Mouse (Mus musculus): ENCODE data around the gene Mctp1. TPM values are rescaled to one million over a fixed set of nuclear protein-coding genes. Genes with fewer than 3 reads are reported as not detected.
"Not testable (repeated sequence)": the region's sequence is repeated elsewhere in the genome, so short reads cannot be mapped to it uniquely, and the experiment has no call there.

Gene Mctp1
- polyA plus RNA-seq, 1 experiment from 2014 or later = 1.8 TPM

DNA sequence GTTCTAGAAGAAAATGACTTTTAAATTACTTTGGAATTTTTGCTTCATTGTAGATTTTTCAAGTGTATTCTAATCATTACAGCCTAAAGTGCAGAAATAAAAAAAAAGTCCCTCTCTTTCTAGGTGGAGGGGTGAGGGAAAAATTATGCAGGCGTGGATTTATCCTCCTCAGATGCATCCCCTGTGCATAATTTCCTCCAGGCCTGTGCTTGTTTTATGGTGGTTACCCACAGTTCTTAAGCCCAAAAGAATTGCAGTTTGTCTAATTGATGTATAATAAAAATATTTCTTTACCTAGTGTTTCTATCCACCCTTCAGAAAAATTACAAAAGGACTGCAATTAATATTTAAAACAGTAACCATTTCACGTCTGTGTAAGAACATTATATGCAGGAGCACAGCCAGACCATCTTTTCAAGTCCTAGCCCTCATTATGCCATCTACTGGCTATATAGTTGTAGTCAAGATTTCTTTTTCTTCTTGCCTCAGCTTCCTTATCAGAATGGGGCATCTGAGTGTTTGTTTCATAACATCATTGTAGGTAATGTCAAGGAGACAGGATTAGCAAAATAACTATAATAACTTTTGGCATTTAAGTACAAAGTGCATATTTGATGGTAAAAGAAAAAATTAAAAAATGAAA lies 184.4 kb downstream of the Mctp1 start:
- ATAC-seq (ENCODE audit: insufficient number of reproducible peaks, low FRiP score, low TSS enrichment, low read depth) = no peak
- no peaks in the 10 kb centered on the region for H3K36me3 ChIP-seq
- H3K9me3 ChIP-seq = no peaks in the 10 kb centered on the region
- H3K4me1 ChIP-seq = no peaks in the 10 kb centered on the region
- no peak overlapping the region for H3K4me2 ChIP-seq
- no peak overlapping the region for H3K9ac ChIP-seq
- H3K4me3 ChIP-seq = no peak overlapping the region
- no peaks in the 10 kb centered on the region for H3K27me3 ChIP-seq
- no peak overlapping the region for H3K27ac ChIP-seq
- 34% methylated on average over 2 of the region's 2 CpGs for WGBS

- no peak overlapping the region for H3K27ac ChIP-seq
- no peaks in the 10 kb centered on the region for H3K27me3 ChIP-seq
- no peak overlapping the region for H3K9ac ChIP-seq
- no peaks in the 10 kb centered on the region for H3K9me3 ChIP-seq
- H3K4me3 ChIP-seq = no peak overlapping the region
- H3K4me2 ChIP-seq = no peak overlapping the region
- H3K4me1 ChIP-seq = no peaks in the 10 kb centered on the region
- 33% methylated on average over 5 of the region's 5 CpGs for WGBS
- no peak for ATAC-seq (ENCODE audit: insufficient number of reproducible peaks, low FRiP score, low TSS enrichment, low read depth)
- H3K36me3 ChIP-seq = no peaks in the 10 kb centered on the region
Observed at GRCm38 (mm10) chr13:76579414-76579813, 195.1 kb downstream of the Mctp1 start.

DNA sequence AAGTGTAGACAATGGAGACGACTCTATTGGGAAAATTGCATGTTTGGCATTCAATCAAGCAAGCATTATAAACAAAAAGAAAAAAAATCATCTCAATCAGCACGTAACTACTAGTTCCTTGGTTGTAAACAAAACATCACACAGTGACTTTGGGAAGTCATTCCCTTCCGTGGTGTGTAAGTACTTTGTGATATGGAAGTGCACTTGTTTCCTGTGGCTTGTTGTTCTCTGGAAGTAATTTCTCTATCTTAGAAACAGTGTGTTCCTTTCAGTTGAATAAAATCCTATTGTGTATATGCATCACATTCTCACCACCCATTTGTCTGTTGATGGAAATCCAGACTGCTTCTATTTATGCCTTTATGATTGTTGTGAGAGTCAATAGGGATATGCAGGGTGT lies 201.1 kb downstream of the Mctp1 start:
- Histone ChIP-seq H3K36me3 (no peaks in the 10 kb centered on the region), H3K9me3 (no peaks in the 10 kb centered on the region), H3K9ac (no peak overlapping the region), H3K4me2 (no peak overlapping the region), H3K27ac (no peak overlapping the region), H3K4me1 (no peaks in the 10 kb centered on the region), H3K4me3 (no peak overlapping the region), H3K27me3 (no peaks in the 10 kb centered on the region)
- ATAC-seq (ENCODE audit: insufficient number of reproducible peaks, low FRiP score, low TSS enrichment, low read depth) = no peak
- WGBS = 77% methylated on average over 3 of the region's 3 CpGs

- H3K9me3 ChIP-seq, H3K4me1 ChIP-seq, H3K4me3 ChIP-seq, H3K27ac ChIP-seq, H3K4me2 ChIP-seq, H3K36me3 ChIP-seq, H3K27me3 ChIP-seq, H3K9ac ChIP-seq: not testable (repeated sequence)
- WGBS = 89% methylated on average over 11 of the region's 11 CpGs
- peak; percentile 69; the same call in 1 of the 2 replicates for ATAC-seq (ENCODE audit: insufficient number of reproducible peaks, low FRiP score, low TSS enrichment, low read depth)
Observed at GRCm38 (mm10) chr13:76590709-76591108, 206.4 kb downstream of the Mctp1 start.

DNA sequence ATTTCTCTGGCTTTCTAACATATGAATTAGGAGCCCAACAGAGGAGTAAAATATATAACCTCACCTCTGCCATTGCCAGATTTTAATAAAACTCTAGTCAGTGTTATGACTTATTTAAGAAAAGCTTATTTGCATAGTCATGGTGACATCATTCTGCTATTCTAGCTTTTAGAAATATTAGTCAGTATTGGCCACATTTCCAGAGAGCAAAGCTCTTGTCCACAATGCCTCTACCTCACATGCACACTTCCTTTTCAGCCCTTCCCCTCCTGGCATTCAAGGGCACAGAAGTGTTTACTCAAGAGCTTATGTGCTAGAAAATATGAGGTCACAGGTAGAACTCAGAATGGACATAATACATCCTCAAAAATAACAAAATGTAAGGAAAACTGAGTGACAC lies 206.9 kb downstream of the Mctp1 start:
- no peak for ATAC-seq (ENCODE audit: insufficient number of reproducible peaks, low FRiP score, low TSS enrichment, low read depth)
- H3K4me3 ChIP-seq = no peak overlapping the region
- no peak overlapping the region for H3K27ac ChIP-seq
- no peak overlapping the region for H3K9ac ChIP-seq
- H3K27me3 ChIP-seq = no peaks in the 10 kb centered on the region
- no peak overlapping the region for H3K4me2 ChIP-seq
- no peaks in the 10 kb centered on the region for H3K4me1 ChIP-seq
- H3K36me3 ChIP-seq = no peaks in the 10 kb centered on the region
- no peaks in the 10 kb centered on the region for H3K9me3 ChIP-seq

GRCm38 (mm10) chr13:76591692-76592091 lies 207.4 kb downstream of the Mctp1 start:
- Histone ChIP-seq H3K36me3 (no peaks in the 10 kb centered on the region), H3K9ac (no peak overlapping the region), H3K27ac (no peak overlapping the region), H3K4me3 (no peak overlapping the region), H3K9me3 (no peaks in the 10 kb centered on the region), H3K4me1 (no peaks in the 10 kb centered on the region), H3K4me2 (no peak overlapping the region), H3K27me3 (no peaks in the 10 kb centered on the region)
- ATAC-seq (ENCODE audit: insufficient number of reproducible peaks, low FRiP score, low TSS enrichment, low read depth) = no peak
- WGBS = 15% methylated on average over 1 of the region's 1 CpGs

DNA sequence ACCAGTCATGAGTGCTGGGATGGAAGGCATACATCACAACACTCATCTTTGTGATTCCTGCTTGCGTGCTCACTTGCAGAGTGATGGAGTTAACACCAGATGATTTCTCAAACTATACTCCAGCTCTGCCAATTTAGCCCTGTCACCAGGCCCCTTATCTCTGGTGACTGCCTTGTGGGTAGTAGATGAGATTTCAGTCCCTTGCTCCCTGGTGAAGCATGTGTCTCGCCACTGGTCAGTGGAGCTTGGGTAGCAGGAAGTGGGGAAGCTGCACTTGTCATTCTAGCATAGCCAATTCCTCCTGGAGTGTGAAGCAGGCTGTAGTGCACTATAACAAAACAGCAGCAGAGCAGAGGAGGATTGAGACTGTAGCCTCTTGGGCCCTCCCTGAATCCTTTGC lies 208.6 kb downstream of the Mctp1 start:
- H3K27ac ChIP-seq = no peak overlapping the region
- H3K4me2 ChIP-seq = no peak overlapping the region
- no peaks in the 10 kb centered on the region for H3K9me3 ChIP-seq
- no peak overlapping the region for H3K4me3 ChIP-seq
- ATAC-seq (ENCODE audit: insufficient number of reproducible peaks, low FRiP score, low TSS enrichment, low read depth) = no peak
- no peaks in the 10 kb centered on the region for H3K36me3 ChIP-seq
- H3K4me1 ChIP-seq = no peaks in the 10 kb centered on the region
- no peaks in the 10 kb centered on the region for H3K27me3 ChIP-seq
- H3K9ac ChIP-seq = no peak overlapping the region
- 74% methylated on average over 2 of the region's 2 CpGs for WGBS

DNA sequence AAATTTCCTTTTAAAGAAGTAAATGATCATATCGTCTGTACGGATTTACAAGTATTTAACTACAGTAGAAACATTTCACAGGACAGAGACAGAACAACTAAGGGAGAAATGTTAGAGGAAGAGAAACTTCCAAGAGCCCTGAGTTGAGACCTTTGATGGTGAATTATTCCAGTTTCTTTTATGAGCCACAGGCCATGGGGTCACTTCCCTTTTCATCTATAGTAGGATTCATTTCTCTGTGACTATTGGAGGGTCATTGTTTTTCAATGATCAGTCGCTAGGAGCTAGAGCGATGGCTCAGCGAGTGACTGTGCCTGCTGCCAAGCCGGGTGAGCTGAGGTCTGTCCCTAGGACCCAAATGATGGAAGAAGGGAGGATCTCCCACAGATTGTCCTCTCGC lies 212.7 kb downstream of the Mctp1 start:
- Histone ChIP-seq H3K36me3 (no peaks in the 10 kb centered on the region), H3K4me2 (no peak overlapping the region), H3K9me3 (no peaks in the 10 kb centered on the region), H3K9ac (no peak overlapping the region), H3K27ac (no peak overlapping the region), H3K27me3 (no peaks in the 10 kb centered on the region), H3K4me3 (no peak overlapping the region), H3K4me1 (no peaks in the 10 kb centered on the region)
- ATAC-seq (ENCODE audit: insufficient number of reproducible peaks, low FRiP score, low TSS enrichment, low read depth) = no peak
- 72% methylated on average over 7 of the region's 7 CpGs for WGBS

DNA sequence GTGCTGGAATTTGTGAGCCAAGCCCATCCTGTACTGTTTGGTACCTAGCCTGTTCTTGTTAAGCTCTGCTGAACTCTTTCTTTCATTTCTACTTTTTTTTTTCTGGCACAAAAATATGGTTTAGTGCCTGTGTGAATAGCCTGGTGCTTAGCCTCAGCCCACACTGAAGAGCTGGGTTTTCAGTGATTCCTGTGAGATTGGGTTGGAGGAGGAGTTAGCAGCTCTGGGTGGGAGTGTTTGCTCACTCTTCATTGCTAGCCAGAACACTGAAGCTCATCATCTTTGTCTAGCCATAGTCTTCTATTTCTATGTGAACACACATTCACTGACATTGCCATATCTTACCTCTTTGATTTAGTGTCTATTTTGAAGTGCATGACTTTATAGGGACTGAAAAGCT lies 225.1 kb downstream of the Mctp1 start:
- H3K4me2 ChIP-seq = no peak overlapping the region
- no peak overlapping the region for H3K27ac ChIP-seq
- ATAC-seq (ENCODE audit: insufficient number of reproducible peaks, low FRiP score, low TSS enrichment, low read depth) = no peak
- no peaks in the 10 kb centered on the region for H3K27me3 ChIP-seq
- no peak overlapping the region for H3K4me3 ChIP-seq
- H3K4me1 ChIP-seq = no peaks in the 10 kb centered on the region
- no peak overlapping the region for H3K9ac ChIP-seq
- H3K36me3 ChIP-seq = no peaks in the 10 kb centered on the region
- no peaks in the 10 kb centered on the region for H3K9me3 ChIP-seq

DNA sequence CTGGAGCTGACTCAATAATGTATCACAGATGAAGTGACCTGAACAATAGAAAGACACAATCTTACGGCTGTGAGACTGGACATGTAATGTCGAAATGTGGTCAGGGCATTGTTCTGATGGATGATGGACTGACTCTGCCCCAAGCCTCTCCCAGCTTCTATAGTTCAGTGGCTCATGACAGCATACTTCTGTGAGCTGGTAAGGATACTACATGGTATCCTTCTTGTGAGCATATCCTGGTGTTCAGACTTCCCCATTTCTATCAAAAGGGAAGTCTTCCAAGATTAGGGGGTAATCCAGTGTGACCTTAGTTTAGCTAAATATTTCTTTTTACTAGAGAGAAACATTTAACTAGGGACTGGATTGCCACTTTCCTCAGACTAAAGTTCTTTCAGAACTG lies 227.2 kb downstream of the Mctp1 start:
- Histone ChIP-seq H3K9ac (no peak overlapping the region), H3K4me2 (no peak overlapping the region), H3K27me3 (no peaks in the 10 kb centered on the region), H3K4me1 (no peaks in the 10 kb centered on the region), H3K27ac (no peak overlapping the region), H3K9me3 (no peaks in the 10 kb centered on the region), H3K36me3 (no peaks in the 10 kb centered on the region), H3K4me3 (no peak overlapping the region)
- no peak for ATAC-seq (ENCODE audit: insufficient number of reproducible peaks, low FRiP score, low TSS enrichment, low read depth)
- 80% methylated on average over 2 of the region's 2 CpGs for WGBS

DNA sequence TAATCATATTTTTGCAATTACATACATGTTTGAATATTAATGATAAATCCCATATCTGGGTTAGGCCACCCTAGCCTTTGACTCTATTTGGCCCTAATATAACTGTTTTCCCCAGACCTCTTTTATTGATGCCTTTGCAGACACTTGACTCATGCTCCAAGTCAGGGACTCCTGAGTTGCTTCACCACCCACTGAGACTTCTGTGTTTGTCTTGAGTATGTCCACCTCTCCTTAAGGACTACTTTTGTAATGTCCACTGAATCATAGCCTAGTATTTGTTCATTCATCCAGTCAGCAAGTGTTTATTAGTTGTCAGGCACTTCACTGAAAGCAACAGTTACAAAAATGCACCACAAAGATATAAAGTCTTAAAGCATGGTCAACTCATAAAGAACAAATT lies 235.8 kb downstream of the Mctp1 start:
- Histone ChIP-seq H3K36me3 (no peaks in the 10 kb centered on the region), H3K27me3 (no peaks in the 10 kb centered on the region), H3K9me3 (no peaks in the 10 kb centered on the region), H3K27ac (no peak overlapping the region), H3K4me3 (no peak overlapping the region), H3K4me1 (no peaks in the 10 kb centered on the region), H3K9ac (no peak overlapping the region), H3K4me2 (no peak overlapping the region)
- no peak for ATAC-seq (ENCODE audit: insufficient number of reproducible peaks, low FRiP score, low TSS enrichment, low read depth)

DNA sequence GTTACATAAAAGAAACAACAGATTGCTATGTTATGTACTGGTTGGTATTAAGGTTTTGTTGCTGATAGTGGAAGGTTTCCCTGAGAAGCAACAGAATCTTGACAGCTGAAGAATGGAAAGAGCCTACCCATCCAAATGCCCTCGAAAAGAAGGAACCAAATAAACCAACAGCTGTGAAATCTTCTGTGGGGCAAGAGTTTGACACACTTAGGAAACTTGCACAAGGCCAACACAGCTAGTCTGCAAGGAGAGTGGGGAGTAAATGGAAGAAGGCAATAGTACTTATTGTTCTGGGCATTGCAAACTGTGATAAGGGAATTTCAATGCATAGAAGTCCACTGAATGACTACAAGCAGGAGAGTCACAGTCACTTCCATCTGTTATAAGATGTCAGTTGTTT lies 236.2 kb downstream of the Mctp1 start:
- 56% methylated on average over 1 of the region's 1 CpGs for WGBS
- Histone ChIP-seq H3K36me3 (no peaks in the 10 kb centered on the region), H3K9ac (no peak overlapping the region), H3K4me1 (no peaks in the 10 kb centered on the region), H3K27ac (no peak overlapping the region), H3K27me3 (no peaks in the 10 kb centered on the region), H3K4me2 (no peak overlapping the region), H3K9me3 (no peaks in the 10 kb centered on the region), H3K4me3 (no peak overlapping the region)
- no peak for ATAC-seq (ENCODE audit: insufficient number of reproducible peaks, low FRiP score, low TSS enrichment, low read depth)

- no peak overlapping the region for H3K4me2 ChIP-seq
Observed at GRCm38 (mm10) chr13:76633707-76634106, 249.4 kb downstream of the Mctp1 start.

More at GRCm38 (mm10) chr13:76633707-76634106, 249.4 kb downstream of the Mctp1 start:
- no peaks in the 10 kb centered on the region for H3K36me3 ChIP-seq
- no peak for ATAC-seq (ENCODE audit: insufficient number of reproducible peaks, low FRiP score, low TSS enrichment, low read depth)
- H3K4me3 ChIP-seq = no peak overlapping the region
- H3K4me1 ChIP-seq = no peaks in the 10 kb centered on the region
- no peak overlapping the region for H3K9ac ChIP-seq
- WGBS = 78% methylated on average over 1 of the region's 1 CpGs
- H3K9me3 ChIP-seq = no peaks in the 10 kb centered on the region
- no peak overlapping the region for H3K27ac ChIP-seq
- no peaks in the 10 kb centered on the region for H3K27me3 ChIP-seq

Measured in limb, embryonic 15.5 days (tissue).